Mouse (Mus musculus) embryonic fibroblast, embryonic 13.5 days (primary cell): ENCODE measurements around the gene Usp5.
A peak's percentile ranks its signal among the peaks of the same experiment; 100 is the strongest.

Experiments
- CTCF ChIP-seq: IDR thresholded peaks from 2 replicates; pipeline ENCODE4 v1.5.1; 2011; ENCODE audit warnings: mild to moderate bottlenecking, control low read depth, low read length, moderate library complexity, borderline replicate concordance; ENCODE audit not compliant: insufficient read depth
- POLR2A ChIP-seq: IDR thresholded peaks from 2 replicates; pipeline ENCODE4 v1.6.1; 2011; ENCODE audit warnings: low read depth, mild to moderate bottlenecking, control low read depth, low read length, moderate library complexity

- TF ChIP-seq CTCF (peak; percentile 39; the same call in 1 of the 2 replicates), POLR2A (peak; percentile 75)
Observed at GRCm38 (mm10) chr6:124856916-124857839, 27.9 kb upstream of the Usp5 start, which contains the start of gene P3h3.
